Mouse (Mus musculus): ENCODE data around the gene Wdr31.

DNA sequence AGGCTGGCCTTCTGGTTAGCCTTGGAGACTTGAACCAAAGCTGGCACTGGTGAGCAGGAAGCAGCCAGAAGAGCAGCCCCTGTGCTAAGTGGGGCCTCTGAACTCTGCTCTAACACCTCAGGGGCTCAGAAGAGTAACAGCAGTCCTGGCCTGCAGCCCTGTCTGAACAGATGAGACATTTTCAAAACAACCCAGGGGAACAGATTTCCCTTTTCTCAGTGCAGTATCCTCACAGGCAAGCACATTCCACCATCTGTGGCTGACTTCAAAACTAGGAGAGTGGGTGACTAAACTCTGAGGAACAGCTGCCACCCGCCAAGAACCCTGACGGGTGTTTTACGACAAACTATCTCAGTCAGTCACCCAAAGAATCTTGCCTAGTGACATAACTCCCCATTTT lies 11.6 kb downstream of the Wdr31 start:
- TF ChIP-seq POLR2A (IDR thresholded peaks at IDR 0.05; ENCODE audit: control insufficient read depth, low read depth, low read length) (no peak), CTCF (IDR thresholded peaks at IDR 0.05; ENCODE audit: control insufficient read depth, insufficient read depth, insufficient replicate concordance, low read depth, low read length) (no peak)

Data from testis, adult 2 months (tissue).